Mouse (Mus musculus) liver, embryonic 13.5 days (tissue): Measurements from ENCODE around the gene Pla2g4b. TPM values are rescaled to one million over a fixed set of nuclear protein-coding genes. Genes with fewer than 3 reads are reported as not detected.

Source experiments
- ATAC-seq: fragments of 200-750 bp; cut with Nextera tagmentation; 2 replicates; pipeline ENCODE4 v1.8.0; 2017; ENCODE audit warnings: low read depth, mild to moderate bottlenecking, moderate number of reproducible peaks, moderate library complexity
- DNase-seq: peaks from one replicate; pipeline ENCODE4 v3.0.0; 2022
- H3K27ac ChIP-seq: fragments of 300-500 bp; sonication (generic); 2 replicates; pipeline ENCODE4 v1.5.1; 2015; ENCODE audit warnings: moderate library complexity, mild to moderate bottlenecking, inconsistent platforms
- H3K27me3 ChIP-seq: fragments of 300-500 bp; sonication (generic); 2 replicates; pipeline ENCODE4 v1.6.1; 2015; ENCODE audit warnings: mild to moderate bottlenecking, inconsistent platforms
- H3K36me3 ChIP-seq: fragments of 300-500 bp; sonication (generic); 2 replicates; pipeline ENCODE4 v1.6.1; 2015; ENCODE audit warnings: mild to moderate bottlenecking, inconsistent platforms
- H3K4me1 ChIP-seq: fragments of 300-500 bp; sonication (generic); replicated peaks from 2 replicates; pipeline ENCODE4 v1.6.1; 2015; ENCODE audit warnings: inconsistent platforms
- H3K4me2 ChIP-seq: fragments of 300-500 bp; sonication (generic); 2 replicates; pipeline ENCODE4 v1.6.1; 2015; ENCODE audit warnings: inconsistent platforms, mild to moderate bottlenecking, moderate library complexity
- H3K4me3 ChIP-seq: fragments of 300-500 bp; sonication (generic); replicated peaks from 2 replicates; pipeline ENCODE4 v1.5.1; 2015; ENCODE audit warnings: mild to moderate bottlenecking, inconsistent platforms
- H3K9ac ChIP-seq: fragments of 300-500 bp; sonication (generic); 2 replicates; pipeline ENCODE4 v1.6.1; 2015; ENCODE audit warnings: mild to moderate bottlenecking, inconsistent platforms
- H3K9me3 ChIP-seq: fragments of 300-500 bp; sonication (generic); replicated peaks from 2 replicates; pipeline ENCODE4 v1.6.1; 2016; ENCODE audit warnings: inconsistent platforms
- WGBS: fragments of 180-500 bp; shearing (Covaris S2); methylation state at CpG from one replicate; pipeline ENCODE4 v1.1.7; 2015; ENCODE audit not compliant: insufficient replicate concordance; 5-methylcytosine and 5-hydroxymethylcytosine counted together
- polyA plus RNA-seq: library from polyadenylated mRNA; unstranded; fragments of >200 nt; fragmentation: Nextera tagmentation; extraction: Ambion mirVana; gene quantifications from 2 replicates; pipeline ENCODE4 v1.2.1, GENCODE M21; 2015

Pla2g4b gene
- polyA plus RNA-seq, 1 experiment from 2014 or later: 0.14 TPM

DNA sequence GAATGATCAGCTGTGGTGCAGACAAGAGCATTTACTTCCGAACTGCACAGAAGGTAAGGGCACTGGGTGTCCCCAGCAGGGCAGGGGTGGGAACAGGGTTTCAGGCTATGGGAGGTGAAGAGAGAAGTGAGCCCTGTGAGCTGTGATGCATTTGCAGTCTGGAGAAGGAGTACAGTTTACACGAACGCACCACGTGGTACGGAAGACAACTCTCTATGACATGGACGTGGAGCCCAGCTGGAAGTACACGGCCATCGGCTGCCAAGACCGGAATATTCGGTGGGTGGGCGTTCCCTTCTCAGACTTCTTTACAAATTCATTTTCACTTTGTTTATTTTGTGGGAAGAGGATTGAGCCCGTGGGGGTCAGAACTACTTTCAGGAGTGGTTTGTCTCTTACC, 15.6 kb upstream of the Pla2g4b start:
- Histone ChIP-seq H3K27ac (no peak overlapping the region), H3K4me2 (no peak overlapping the region), H3K9ac (no peak overlapping the region), H3K9me3 (no peaks in the 10 kb centered on the region), H3K36me3 (peaks cover 19% of the 10 kb centered on the region; the same call in 1 of the 2 replicates), H3K4me1 (peaks cover 50% of the 10 kb centered on the region), H3K27me3 (no peaks in the 10 kb centered on the region), H3K4me3 (no peak overlapping the region)
- ATAC-seq: no peak
- WGBS: 90% methylated on average over 12 of the region's 12 CpGs
- no peak for DNase-seq

DNA sequence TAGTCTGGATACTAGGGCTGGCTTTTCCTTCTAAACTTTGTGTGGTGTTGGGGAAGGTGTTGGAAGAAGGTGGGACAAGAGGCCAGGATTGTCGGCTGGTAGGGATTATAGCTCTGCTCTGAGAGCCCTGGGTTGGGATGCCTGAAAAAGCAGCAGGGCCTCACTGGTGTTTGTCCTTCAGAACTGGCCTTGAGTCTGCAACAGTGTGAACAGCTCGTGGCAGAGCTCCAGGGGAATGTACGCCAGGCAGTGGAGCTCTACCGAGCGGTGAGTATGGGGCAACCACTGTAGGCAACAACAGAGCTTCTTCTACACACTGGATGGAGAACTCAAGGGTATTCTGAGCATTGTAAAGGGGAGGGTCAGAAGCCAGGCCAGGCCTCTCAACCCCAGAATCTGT, 8.9 kb upstream of the Pla2g4b start:
- ATAC-seq: no peak
- Histone ChIP-seq H3K36me3 (peaks cover 10% of the 10 kb centered on the region; the same call in 1 of the 2 replicates), H3K4me2 (no peak overlapping the region), H3K4me3 (no peak overlapping the region), H3K27me3 (no peaks in the 10 kb centered on the region), H3K4me1 (peaks cover 34% of the 10 kb centered on the region), H3K9ac (no peak overlapping the region), H3K9me3 (no peaks in the 10 kb centered on the region), H3K27ac (no peak overlapping the region)
- DNase-seq: no peak
- WGBS: 72% methylated on average over 5 of the region's 5 CpGs

DNA sequence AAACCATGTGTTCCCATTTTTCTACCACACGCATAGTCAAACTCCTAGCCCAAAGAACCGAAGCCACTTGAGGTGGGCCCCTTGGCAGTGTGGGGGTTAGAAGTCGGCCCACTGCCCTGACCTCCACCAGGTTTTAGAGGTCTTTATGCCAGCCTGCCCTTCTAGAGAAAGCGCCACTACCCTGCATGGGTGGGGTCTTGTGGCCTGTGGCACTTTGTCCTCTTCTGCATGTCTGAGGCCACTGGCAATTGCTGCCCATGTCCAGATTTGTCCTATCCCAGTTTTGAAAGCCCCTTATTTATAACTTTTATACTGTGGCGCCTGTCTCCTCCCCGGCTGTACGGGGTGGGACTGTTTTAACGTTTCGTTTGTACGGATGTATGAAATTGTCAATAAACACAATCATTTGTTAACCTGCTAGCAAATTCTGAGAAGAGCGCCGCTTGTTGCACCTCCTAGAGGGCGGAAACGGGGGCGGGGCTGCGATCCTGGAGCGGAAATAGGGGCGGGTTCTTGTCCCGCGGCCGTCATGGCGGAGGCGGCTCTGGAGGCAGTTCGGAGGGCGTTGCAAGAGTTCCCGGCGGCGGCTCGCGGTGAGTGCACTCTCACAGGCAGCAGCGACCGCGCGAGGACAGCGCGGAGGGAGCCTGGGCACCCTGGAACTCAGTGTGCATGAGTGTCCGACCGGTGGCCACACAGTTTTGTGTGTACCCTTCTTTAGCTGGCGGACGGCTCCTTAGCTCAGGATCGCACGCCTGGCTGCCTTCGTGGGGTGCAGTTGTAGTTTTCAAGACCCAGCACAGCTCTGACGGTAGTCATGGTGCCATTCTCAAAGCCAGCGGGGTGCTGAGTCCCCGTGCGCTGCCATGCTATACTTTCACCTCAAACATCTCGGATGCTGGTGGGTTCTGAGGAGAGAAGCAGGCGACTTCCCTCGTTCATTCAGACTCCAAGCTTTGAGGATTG, 6.0 kb upstream of the Pla2g4b start, which contains the start of the genes Jmjd7 and Gm28042:
Gene Jmjd7, plus strand, starts transcription at position 500 of the 966 bp plus-strand sequence.
Gene Gm28042, plus strand, starts transcription at position 510 of the 966 bp plus-strand sequence.
- peak within 1 kb of the TSS; percentile 67 for H3K4me3 ChIP-seq

DNA sequence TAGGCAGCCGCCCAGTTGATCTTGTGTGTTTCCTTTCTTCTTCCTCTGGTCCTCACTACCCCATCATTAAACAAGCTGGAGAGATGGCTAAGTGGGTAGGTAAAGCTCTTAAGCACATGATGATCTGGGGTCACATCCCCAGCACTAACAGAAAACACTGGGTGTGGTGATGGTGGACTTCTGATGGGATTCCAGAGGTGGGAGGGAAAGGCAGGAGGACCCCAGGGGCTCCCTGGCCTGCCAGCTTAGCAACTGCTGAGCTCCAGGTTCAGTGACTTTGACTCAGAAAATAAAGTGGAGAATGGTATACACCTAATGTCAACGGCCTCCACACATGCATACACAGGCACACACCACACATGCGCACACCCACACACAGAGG, 5.3 kb upstream of the Pla2g4b start:
- Histone ChIP-seq H3K9me3 (no peaks in the 10 kb centered on the region), H3K4me1 (peaks cover 44% of the 10 kb centered on the region), H3K27me3 (no peaks in the 10 kb centered on the region), H3K4me2 (peak overlapping the region; percentile 75), H3K4me3 (peak overlapping the region; percentile 67), H3K27ac (peak overlapping the region; percentile 74), H3K9ac (peak overlapping the region; percentile 79), H3K36me3 (peaks cover 17% of the 10 kb centered on the region)
- 57% methylated on average over 3 of the region's 3 CpGs for WGBS
- ATAC-seq (no peak), DNase-seq (no peak)

More for the DNA sequence above, 6.0 kb upstream of the Pla2g4b start, which contains the start of the genes Jmjd7 and Gm28042:
- 5% methylated on average over 50 of the region's 50 CpGs for WGBS
- H3K4me1 ChIP-seq: peaks cover 44% of the 10 kb centered on the region
- H3K27ac ChIP-seq: peak within 1 kb of the TSS; percentile 81
- ATAC-seq: peak; percentile 92
- H3K27me3 ChIP-seq: no peaks in the 10 kb centered on the region
- peak; percentile 93 for DNase-seq
- peaks cover 13% of the 10 kb centered on the region for H3K36me3 ChIP-seq
- H3K4me2 ChIP-seq: peak within 1 kb of the TSS; percentile 75
- peak within 1 kb of the TSS; percentile 79 for H3K9ac ChIP-seq
- no peaks in the 10 kb centered on the region for H3K9me3 ChIP-seq

DNA sequence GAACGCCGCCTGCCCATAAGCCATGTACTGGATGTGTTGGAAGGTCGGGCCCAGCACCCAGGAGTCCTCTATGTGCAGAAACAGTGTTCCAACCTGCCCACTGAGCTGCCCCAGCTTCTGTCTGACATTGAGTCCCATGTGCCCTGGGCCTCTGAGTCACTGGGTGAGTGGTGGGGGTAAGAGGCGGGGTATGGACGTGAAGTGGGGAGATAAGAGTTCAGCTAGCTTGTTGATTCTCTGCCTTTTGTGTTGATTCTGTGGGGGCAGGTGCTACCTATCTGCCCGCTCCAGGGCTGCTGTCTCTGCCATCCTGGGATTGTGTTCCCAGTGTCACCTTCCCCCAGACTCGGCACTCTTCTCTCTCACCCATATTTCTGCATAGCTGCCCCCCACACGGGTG, 2.8 kb upstream of the Pla2g4b start:
- no peak overlapping the region for H3K4me3 ChIP-seq
- H3K9ac ChIP-seq: no peak overlapping the region
- ATAC-seq: peak; percentile 56
- no peak for DNase-seq
- H3K9me3 ChIP-seq: no peaks in the 10 kb centered on the region
- peaks cover 44% of the 10 kb centered on the region for H3K4me1 ChIP-seq
- no peak overlapping the region for H3K27ac ChIP-seq
- H3K27me3 ChIP-seq: no peaks in the 10 kb centered on the region
- H3K4me2 ChIP-seq: peak overlapping the region; percentile 1; the same call in 1 of the 2 replicates
- H3K36me3 ChIP-seq: peaks cover 19% of the 10 kb centered on the region
- 40% methylated on average over 8 of the region's 8 CpGs for WGBS

DNA sequence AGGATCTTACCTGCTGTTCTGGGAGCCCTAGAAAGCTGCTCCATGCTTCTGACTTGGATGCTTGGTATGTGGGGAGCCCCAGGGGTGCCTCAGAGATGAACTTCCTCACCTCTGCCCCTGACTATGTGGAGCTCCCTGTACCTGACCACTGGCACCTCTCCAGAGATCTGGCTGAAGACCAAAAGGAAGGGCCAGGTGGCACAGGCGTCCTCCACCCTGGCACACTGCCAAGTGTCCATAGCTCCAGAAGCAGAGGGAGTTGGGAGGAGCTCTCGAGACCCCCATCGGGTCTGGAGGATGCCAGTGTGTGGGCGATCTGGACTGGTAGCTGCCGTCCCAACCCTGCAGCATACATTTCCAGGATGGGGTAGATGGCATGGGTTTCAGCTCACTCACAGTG, 509 bp downstream of the Pla2g4b start:
- 80% methylated on average over 5 of the region's 5 CpGs for WGBS
- Histone ChIP-seq H3K4me3 (no peak overlapping the region), H3K9ac (no peak overlapping the region), H3K36me3 (peaks cover 29% of the 10 kb centered on the region), H3K4me2 (no peak overlapping the region), H3K27me3 (no peaks in the 10 kb centered on the region), H3K27ac (no peak overlapping the region), H3K9me3 (no peaks in the 10 kb centered on the region), H3K4me1 (peaks cover 25% of the 10 kb centered on the region)
- DNase-seq: no peak
- ATAC-seq: no peak

DNA sequence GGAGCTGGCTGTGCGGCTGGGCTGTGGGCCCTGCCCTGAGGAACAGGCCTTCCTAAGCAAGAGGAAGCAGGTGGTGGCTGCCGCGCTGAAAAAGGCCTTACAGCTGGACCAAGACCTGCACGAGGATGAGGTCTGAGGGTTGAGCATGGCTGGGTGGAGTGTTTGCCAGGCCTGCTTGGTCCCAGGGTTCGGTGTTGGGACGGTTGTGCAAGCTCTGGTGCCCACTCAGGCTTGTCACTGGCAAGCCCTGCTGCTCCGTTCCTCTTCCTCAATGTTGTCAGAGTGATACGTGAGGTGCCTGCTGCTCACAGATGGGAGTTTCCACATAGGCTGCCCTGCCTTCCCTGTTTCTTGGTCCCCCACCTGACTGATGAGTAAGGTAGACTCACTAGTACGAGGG, 4.5 kb downstream of the Pla2g4b start:
- H3K36me3 ChIP-seq: peaks cover 46% of the 10 kb centered on the region
- no peak overlapping the region for H3K4me2 ChIP-seq
- WGBS: 73% methylated on average over 9 of the region's 9 CpGs
- H3K9ac ChIP-seq: no peak overlapping the region
- no peaks in the 10 kb centered on the region for H3K4me1 ChIP-seq
- no peaks in the 10 kb centered on the region for H3K9me3 ChIP-seq
- H3K4me3 ChIP-seq: no peak overlapping the region
- H3K27ac ChIP-seq: no peak overlapping the region
- DNase-seq (no peak), ATAC-seq (no peak)
- no peaks in the 10 kb centered on the region for H3K27me3 ChIP-seq

DNA sequence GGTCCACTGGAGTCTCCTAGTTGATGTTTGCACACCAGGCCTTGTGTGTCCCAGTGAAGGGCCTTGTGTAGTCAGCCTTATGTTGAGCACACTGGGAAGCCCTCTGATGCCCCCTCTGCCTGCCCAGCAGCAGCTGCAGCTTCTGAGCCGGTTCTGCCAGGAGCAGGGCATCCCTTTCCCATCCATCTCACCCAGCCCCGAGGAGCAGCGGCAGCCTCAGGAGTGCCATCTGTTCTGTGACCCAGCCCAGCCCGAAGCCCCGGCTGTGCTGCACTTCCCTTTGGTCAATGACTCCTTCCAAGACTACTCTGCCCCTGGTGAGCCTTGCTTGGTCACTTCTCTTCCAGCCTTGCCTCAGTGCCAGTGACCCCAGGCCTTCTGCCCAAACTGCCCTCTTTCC, 7.8 kb downstream of the Pla2g4b start:
- peaks cover 41% of the 10 kb centered on the region for H3K36me3 ChIP-seq
- H3K4me2 ChIP-seq: no peak overlapping the region
- DNase-seq (no peak), ATAC-seq (no peak)
- no peak overlapping the region for H3K9ac ChIP-seq
- no peaks in the 10 kb centered on the region for H3K9me3 ChIP-seq
- H3K27ac ChIP-seq: no peak overlapping the region
- WGBS: 79% methylated on average over 5 of the region's 5 CpGs
- no peak overlapping the region for H3K4me3 ChIP-seq
- no peaks in the 10 kb centered on the region for H3K27me3 ChIP-seq
- peaks cover 6% of the 10 kb centered on the region; the same call in 1 of the 2 replicates for H3K4me1 ChIP-seq

DNA sequence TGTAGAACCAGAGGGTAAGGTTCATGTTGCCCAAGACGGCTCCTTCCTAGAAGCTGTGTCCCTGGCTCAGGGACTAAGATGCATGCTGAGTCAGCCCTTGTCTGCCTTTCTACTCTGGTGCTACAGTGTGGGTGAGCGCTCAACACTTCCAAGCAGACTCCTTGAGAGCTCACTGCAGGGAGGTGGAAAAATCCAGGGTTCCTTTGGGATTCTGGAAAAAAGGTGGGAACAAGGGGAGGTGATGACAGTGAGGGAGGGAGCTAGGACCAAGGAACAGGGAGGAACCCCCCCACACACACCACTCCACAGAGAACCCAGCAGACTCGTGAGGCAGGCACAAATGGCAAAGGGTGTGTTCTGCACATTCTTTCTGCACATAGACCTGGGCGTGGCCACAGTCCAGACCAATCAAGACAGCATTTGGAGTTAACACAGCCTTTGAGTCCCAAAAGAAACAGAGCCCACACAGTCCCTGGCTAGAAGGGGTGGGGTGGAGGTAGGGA, 10.9 kb downstream of the Pla2g4b start:
- peaks cover 29% of the 10 kb centered on the region for H3K36me3 ChIP-seq
- DNase-seq (no peak), ATAC-seq (no peak)
- WGBS: 43% methylated on average over 4 of the region's 4 CpGs
- no peaks in the 10 kb centered on the region for H3K9me3 ChIP-seq
- peaks cover 4% of the 10 kb centered on the region; the same call in 1 of the 2 replicates for H3K27me3 ChIP-seq
- no peak overlapping the region for H3K4me2 ChIP-seq
- no peak overlapping the region for H3K4me3 ChIP-seq
- peaks cover 6% of the 10 kb centered on the region; the same call in 1 of the 2 replicates for H3K4me1 ChIP-seq
- H3K9ac ChIP-seq: no peak overlapping the region; the same call in 1 of the 2 replicates
- no peak overlapping the region for H3K27ac ChIP-seq

DNA sequence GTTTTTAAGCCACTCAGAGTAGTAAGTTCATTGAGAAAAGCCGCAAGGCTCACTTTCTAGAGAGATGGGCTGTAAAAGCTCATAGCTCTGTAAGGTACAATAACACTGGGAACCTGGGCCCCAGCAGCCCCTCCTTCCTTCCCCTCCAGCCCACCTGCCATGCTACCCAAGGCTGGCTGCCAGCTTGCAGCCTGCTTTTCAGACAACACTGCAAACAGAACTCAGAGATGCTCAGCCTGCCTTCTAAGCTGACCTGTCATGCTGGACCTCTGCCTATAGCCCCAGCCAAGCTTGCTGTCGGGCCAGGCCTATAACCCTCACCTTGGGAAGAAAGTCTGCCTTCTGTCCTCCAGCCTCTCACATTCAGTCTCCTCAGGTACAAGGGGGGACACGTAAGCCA, 11.5 kb downstream of the Pla2g4b start:
- Histone ChIP-seq H3K4me3 (no peak overlapping the region), H3K4me2 (no peak overlapping the region), H3K9ac (peak overlapping the region; percentile 13; the same call in 1 of the 2 replicates), H3K4me1 (peaks cover 6% of the 10 kb centered on the region; the same call in 1 of the 2 replicates), H3K36me3 (peaks cover 24% of the 10 kb centered on the region), H3K27ac (no peak overlapping the region), H3K9me3 (no peaks in the 10 kb centered on the region), H3K27me3 (peaks cover 4% of the 10 kb centered on the region; the same call in 1 of the 2 replicates)
- ATAC-seq (no peak), DNase-seq (no peak)
- 72% methylated on average over 3 of the region's 3 CpGs for whole genome bisulfite sequencing

DNA sequence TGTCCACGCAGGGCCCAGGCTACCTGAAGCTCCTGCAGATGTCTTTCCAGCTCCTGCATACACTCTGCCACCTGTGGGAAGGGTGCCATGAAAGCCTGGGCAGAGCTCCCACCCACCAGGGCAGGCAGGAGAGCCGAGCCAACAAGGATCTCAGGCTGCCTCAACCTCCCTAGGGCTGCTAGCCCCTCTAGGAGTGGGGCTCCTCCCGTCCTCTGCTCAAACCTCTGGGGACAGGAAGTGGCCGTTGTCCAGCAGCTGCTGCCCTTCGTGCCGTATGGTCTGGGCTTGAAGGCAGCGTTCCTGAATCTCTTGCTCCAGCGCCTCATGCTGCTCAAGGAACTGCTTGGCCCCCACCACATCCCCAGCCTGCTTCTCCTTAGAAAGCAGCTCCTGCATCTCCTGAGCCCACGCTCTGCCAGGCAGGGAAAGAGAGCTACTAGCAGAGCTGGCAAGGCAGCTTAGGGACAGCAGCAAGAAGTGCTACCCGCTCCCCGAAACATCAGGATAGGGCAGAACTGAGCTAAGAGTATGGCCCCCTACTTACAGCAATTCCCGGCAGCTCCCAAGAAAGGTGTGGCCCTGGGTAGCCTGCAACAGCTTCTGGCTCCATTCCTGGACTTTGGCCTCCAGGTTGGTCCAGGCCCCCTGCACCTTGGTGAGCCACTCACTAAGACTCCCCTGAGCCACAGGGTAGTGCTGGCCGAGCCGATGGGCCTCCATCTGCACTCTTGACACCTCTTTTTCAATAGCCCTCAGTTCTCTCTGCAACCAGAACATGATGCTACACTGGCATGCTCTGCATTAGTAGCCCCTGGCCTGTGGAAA, 13.5 kb downstream of the Pla2g4b start:
- ATAC-seq (no peak), DNase-seq (no peak)
- Histone ChIP-seq H3K9ac (no peak overlapping the region), H3K9me3 (no peaks in the 10 kb centered on the region), H3K36me3 (peaks cover 4% of the 10 kb centered on the region), H3K27me3 (peaks cover 4% of the 10 kb centered on the region; the same call in 1 of the 2 replicates), H3K4me3 (no peak overlapping the region), H3K27ac (no peak overlapping the region), H3K4me1 (peaks cover 6% of the 10 kb centered on the region; the same call in 1 of the 2 replicates), H3K4me2 (no peak overlapping the region)
- 57% methylated on average over 14 of the region's 14 CpGs for WGBS
